ENCODE assay signal across 13 mouse cellular contexts in the genomic region with DNA sequence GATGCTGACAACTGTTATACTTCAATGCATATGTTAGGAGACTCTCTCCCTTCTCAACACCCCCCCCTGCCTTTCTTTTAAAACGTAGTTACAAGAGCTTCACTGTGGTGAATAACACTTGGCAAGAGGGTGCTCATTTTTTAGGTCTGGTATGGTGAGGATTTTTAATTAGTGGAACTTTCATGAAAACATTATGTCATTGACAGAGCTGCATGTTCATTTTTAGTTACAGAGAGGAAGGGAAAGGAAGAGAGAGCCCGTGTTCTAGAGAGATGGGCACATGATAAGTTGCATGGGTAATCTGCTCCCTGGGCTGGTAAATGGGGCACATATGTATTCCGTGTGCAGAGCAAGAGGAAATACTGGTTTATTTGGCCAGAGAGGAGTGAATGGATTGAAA. TPM values are rescaled to one million over a fixed set of nuclear protein-coding genes. Genes with fewer than 3 reads are reported as not detected.
DNase-seq lines count a peak whose midpoint lies in the region; TF ChIP-seq lines count a peak whose summit lies in the region.
"Had no signal": no experiment of that assay in that cellular context is flagged by ENCODE, and none has a peak within 500 bp of the region (broad histone marks: within the 10 kb centered on the region; RNA-seq: fewer than 3 reads in every experiment).

No protein-coding gene starts in this region.

- TF ChIP-seq CTCF in lung, adult 2 months (IDR thresholded peaks at IDR 0.05; ENCODE audit: insufficient read depth, low read length): no peak

- H3K4me1 ChIP-seq in lung, adult 2 months (ENCODE audit: control insufficient read depth, insufficient read depth, low read length): 0 out of 2 replicates have a peak, but pooled peaks cover 2% of the 10 kb centered on the region
- H3K4me1 ChIP-seq: liver, embryonic 13.5 days had no signal

- TF ChIP-seq POLR2A in lung, adult 2 months (IDR thresholded peaks at IDR 0.05; ENCODE audit: borderline replicate concordance, extremely low read depth, low read depth, low read length): no peak

- H3K4me3 ChIP-seq in lung, adult 2 months (replicated peaks; ENCODE audit: extremely low read depth, low read depth, low read length): no peak overlapping the region
- H3K4me3 ChIP-seq: liver, embryonic 13.5 days had no signal

- 21% methylated on average over 3 of the region's 3 CpGs for WGBS in lung, adult 2 months

- DNase-seq in embryo, embryonic 10 days (ENCODE audit: low spot score): peak; percentile 5
- no peak for DNase-seq in embryo, embryonic 9.5 days (ENCODE audit: extremely low spot score)
- peak; percentile 40 for DNase-seq in right cerebral cortex, adult 18-20 months
- DNase-seq in right cerebral cortex, postnatal 14 days: no peak
- DNase-seq in layer of hippocampus, postnatal 14 days (ENCODE audit: low spot score in 2 of 2): peak; percentile 31 to 64
- peak; percentile 73 for DNase-seq in telencephalon, adult 2 months (ENCODE audit: low read depth, low spot score)
- no peak for DNase-seq in adrenal gland, postnatal 10 days
- no peak for DNase-seq in lung, adult 2 months
- DNase-seq: adrenal gland, postnatal 36 days; gastrocnemius, postnatal 10 days; heart, postnatal 4 days; kidney, postnatal 36 days; liver, embryonic 13.5 days had no signal

RNA-seq across cellular contexts. Expression of gene Cdh10, which starts 1.5 kb away (rescaled TPM):
- 10 to 100 TPM; 47.1 to 47.4 TPM for total RNA-seq in layer of hippocampus, postnatal 14 days (2021)
- under 1 TPM; 0.36 to 0.55 TPM for total RNA-seq in adrenal gland, postnatal 10 days (2021)
- polyA plus RNA-seq in lung, adult 2 months (2012; rRNA removed): 0.07 TPM in 1 of 2 replicates, not detected in the other

Comparison
In these comparisons a context has a peak if more than half of its experiments do, and no peak if none do; other contexts are left out.
1. DNase-seq: peak in embryo, embryonic 10 days (single experiment), right cerebral cortex, adult 18-20 months (single experiment), layer of hippocampus, postnatal 14 days (2 of 2) and telencephalon, adult 2 months (single experiment); none in embryo, embryonic 9.5 days (single experiment), right cerebral cortex, postnatal 14 days (single experiment), adrenal gland, postnatal 10 days (single experiment) and lung, adult 2 months (single experiment).
2. RNA of gene Cdh10, which starts 1.5 kb away (total RNA-seq): 47.1 to 47.4 TPM in layer of hippocampus, postnatal 14 days; 0.36 to 0.55 TPM in adrenal gland, postnatal 10 days; every median in the first group is over 10 times any median in the second.